Mouse (Mus musculus) erythroblast, embryonic 14.5 days (primary cell): ENCODE measurements at regions not wholly inside any gene's neighbourhood (a gene's known extent, or its start where the extent isn't known, plus 50 kb on each side); places are given as distances from the start of the nearest gene placed in this dataset.

Experiments used
- H3K27me3 ChIP-seq: 2 replicates; pipeline ENCODE4 v1.6.1; 2012; ENCODE audit warnings: inconsistent platforms; ENCODE audit not compliant: control insufficient read depth
- H3K36me3 ChIP-seq: 2 replicates; pipeline ENCODE4 v1.6.1; 2012; ENCODE audit warnings: mild to moderate bottlenecking, inconsistent platforms; ENCODE audit not compliant: control insufficient read depth
- H3K4me1 ChIP-seq: 2 replicates; pipeline ENCODE4 v1.6.1; 2012; ENCODE audit warnings: inconsistent platforms; ENCODE audit not compliant: control insufficient read depth
- H3K4me3 ChIP-seq: replicated peaks from 2 replicates; pipeline ENCODE3; 2012; ENCODE audit warnings: moderate library complexity, mild to moderate bottlenecking, inconsistent platforms
- H3K9me3 ChIP-seq: 2 replicates; pipeline ENCODE4 v1.6.1; 2012; ENCODE audit warnings: low read length, inconsistent platforms, mixed read lengths; ENCODE audit not compliant: control insufficient read depth
- GATA1 ChIP-seq: IDR thresholded peaks from 2 replicates; pipeline ENCODE4 v1.6.1; 2012; ENCODE audit warnings: low read length, inconsistent platforms, mixed read lengths
- TAL1 ChIP-seq: IDR thresholded peaks from 3 replicates; pipeline ENCODE4 v1.6.1; 2012; ENCODE audit warnings: low read length, inconsistent platforms, mixed read lengths

DNA sequence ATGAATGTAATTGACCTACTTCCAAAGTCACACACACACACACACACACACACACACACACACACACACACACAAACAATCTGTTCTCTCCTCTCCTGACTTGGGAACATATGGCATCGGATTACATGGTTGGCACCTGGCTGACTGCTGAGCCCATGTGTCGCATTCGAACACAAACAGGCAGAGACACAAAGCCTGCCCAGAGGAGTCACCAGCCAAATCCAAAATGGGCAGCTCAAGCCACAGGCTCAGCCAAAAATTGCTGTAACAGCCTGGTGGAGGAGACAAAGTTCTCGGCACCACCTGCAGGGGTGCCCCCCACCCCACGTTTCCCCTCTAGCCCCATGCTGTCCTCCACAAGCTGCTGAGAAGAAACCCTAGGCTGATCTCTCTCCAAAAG lies 379.7 kb upstream of the Clint1 start:
- Histone ChIP-seq H3K36me3 (no peaks in the 10 kb centered on the region), H3K9me3 (no peaks in the 10 kb centered on the region), H3K4me3 (no peak overlapping the region), H3K4me1 (no peaks in the 10 kb centered on the region), H3K27me3 (no peaks in the 10 kb centered on the region)
- TF ChIP-seq GATA1 (no peak), TAL1 (no peak)

DNA sequence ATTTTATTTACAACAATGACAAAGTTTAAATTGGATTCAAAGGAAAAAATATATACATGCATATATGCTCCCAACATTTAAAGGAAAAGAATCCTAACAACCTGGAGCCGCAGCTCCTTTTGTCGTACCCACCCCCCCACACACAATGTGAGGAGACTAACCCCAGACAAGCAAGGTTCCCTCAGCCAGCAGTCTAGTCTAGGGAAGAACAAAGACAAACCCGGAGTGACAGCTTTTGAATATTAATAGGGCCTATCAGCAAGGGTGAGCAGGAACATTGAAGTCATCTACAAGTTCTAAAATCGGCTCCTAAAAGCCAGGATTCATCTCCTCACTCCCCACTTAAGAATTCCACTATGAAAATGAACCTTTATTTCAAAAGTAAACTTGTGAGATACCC lies 374.9 kb upstream of the Clint1 start:
- Histone ChIP-seq H3K4me3 (no peak overlapping the region), H3K36me3 (no peaks in the 10 kb centered on the region), H3K27me3 (no peaks in the 10 kb centered on the region), H3K9me3 (no peaks in the 10 kb centered on the region), H3K4me1 (no peaks in the 10 kb centered on the region)
- no peak for TF ChIP-seq TAL1
- TF ChIP-seq GATA1: no peak

DNA sequence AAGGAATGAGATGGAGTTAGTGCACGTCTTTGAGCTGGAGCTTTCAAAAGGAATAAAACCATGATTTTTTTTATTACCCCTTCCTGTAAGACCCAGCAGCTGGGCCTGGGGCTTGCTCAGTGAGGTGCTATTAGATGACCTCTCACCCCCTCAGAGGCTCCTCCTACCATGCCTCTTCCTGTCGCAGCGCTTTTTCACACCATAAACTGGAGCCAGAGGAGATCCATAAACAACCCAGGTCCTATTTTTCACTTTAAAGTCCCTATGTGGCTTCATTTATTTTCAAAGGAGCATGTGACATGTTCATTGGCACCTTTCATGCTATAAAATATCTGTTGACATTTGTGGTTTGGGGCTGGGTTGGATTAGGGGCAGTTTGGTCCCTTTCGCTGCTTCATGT lies 365.9 kb upstream of the Clint1 start:
- Histone ChIP-seq H3K4me3 (no peak overlapping the region), H3K27me3 (no peaks in the 10 kb centered on the region), H3K36me3 (no peaks in the 10 kb centered on the region), H3K4me1 (no peaks in the 10 kb centered on the region), H3K9me3 (no peaks in the 10 kb centered on the region)
- TF ChIP-seq TAL1 (no peak), GATA1 (no peak)

DNA sequence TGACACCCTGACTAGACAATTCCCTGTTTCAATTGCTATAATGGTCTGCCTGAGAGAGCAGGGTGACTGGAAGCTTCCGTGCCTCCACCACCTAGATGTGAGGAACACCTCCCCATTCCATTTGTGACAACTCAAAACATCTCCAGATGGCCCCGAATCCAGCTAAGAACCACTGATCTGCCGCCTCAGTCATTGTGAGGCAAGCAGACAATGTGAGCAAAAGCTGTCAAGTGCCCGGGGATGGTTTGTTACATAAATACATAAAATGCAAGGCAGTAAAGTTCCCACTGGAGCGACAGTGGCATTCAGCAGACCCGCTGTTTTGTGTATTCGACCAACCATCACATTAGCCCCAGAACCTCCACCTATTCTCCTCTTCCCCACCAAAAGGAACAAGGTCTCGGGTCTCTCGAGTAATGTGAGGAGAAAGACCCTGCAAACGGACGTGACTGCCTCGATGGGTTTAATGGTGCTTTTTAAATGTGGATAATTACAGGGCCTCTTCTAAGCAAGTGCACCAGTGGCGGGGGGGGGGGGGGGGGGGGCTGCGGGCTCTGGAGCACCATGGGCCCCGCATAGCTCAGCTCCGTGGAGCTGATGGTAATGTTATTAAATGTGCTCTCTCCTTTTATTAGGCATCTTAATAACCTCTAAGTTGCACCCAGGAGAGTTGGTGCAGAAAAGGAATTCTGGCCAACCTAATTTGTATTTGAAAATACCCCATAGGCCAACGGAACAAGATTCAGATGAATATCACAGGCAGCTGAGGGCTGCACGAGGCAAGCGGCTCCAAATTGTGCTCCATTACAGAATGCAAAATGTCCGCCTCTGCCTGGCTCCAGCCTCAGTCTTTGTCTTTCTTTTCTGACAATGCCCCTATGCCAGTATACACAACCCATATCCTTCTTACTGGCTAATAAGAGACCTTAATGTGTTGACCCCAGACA lies 360.6 kb upstream of the Clint1 start:
- no peaks in the 10 kb centered on the region for H3K36me3 ChIP-seq
- H3K4me3 ChIP-seq: no peak overlapping the region
- no peaks in the 10 kb centered on the region for H3K27me3 ChIP-seq
- TF ChIP-seq TAL1: no peak
- TF ChIP-seq GATA1: no peak
- no peaks in the 10 kb centered on the region for H3K9me3 ChIP-seq
- no peaks in the 10 kb centered on the region for H3K4me1 ChIP-seq

DNA sequence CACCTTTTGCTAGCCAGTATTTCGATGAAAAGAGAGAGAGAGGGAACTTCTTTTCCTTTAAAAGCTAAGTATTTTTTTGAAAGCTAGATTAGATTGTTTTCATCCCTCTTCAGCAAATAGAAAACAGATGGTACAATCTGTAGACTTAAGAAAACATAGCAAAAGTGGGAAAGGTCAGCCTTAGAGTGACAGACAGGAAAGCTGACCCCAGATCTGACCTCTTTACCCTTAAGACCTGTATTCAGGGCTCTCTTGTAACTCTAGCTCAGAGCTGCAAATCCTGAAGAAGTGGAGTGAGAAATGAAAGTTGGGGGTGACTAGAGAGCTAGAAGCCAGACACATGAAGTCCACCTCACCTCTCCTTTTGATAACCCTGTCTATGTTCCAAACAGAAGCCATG lies 356.6 kb upstream of the Clint1 start:
- H3K36me3 ChIP-seq: no peaks in the 10 kb centered on the region
- TF ChIP-seq GATA1 (no peak), TAL1 (no peak)
- no peaks in the 10 kb centered on the region for H3K27me3 ChIP-seq
- H3K9me3 ChIP-seq: no peaks in the 10 kb centered on the region
- no peaks in the 10 kb centered on the region for H3K4me1 ChIP-seq
- H3K4me3 ChIP-seq: no peak overlapping the region

GRCm38 (mm10) chr11:45508566-45508965 lies 343.3 kb upstream of the Clint1 start:
- H3K4me3 ChIP-seq: no peak overlapping the region
- H3K36me3 ChIP-seq: no peaks in the 10 kb centered on the region
- no peaks in the 10 kb centered on the region for H3K27me3 ChIP-seq
- TF ChIP-seq TAL1: no peak
- TF ChIP-seq GATA1: no peak
- H3K4me1 ChIP-seq: no peaks in the 10 kb centered on the region
- no peaks in the 10 kb centered on the region for H3K9me3 ChIP-seq

GRCm38 (mm10) chr11:45509278-45509677 lies 342.6 kb upstream of the Clint1 start:
- Histone ChIP-seq H3K4me3 (no peak overlapping the region), H3K27me3 (no peaks in the 10 kb centered on the region), H3K9me3 (no peaks in the 10 kb centered on the region), H3K36me3 (no peaks in the 10 kb centered on the region), H3K4me1 (no peaks in the 10 kb centered on the region)
- TF ChIP-seq TAL1: no peak
- TF ChIP-seq GATA1: no peak

GRCm38 (mm10) chr11:45514415-45515271 lies 337.2 kb upstream of the Clint1 start:
- Histone ChIP-seq H3K27me3 (no peaks in the 10 kb centered on the region), H3K9me3 (no peaks in the 10 kb centered on the region), H3K36me3 (no peaks in the 10 kb centered on the region), H3K4me3 (no peak overlapping the region), H3K4me1 (no peaks in the 10 kb centered on the region)
- TF ChIP-seq GATA1 (no peak), TAL1 (no peak)

DNA sequence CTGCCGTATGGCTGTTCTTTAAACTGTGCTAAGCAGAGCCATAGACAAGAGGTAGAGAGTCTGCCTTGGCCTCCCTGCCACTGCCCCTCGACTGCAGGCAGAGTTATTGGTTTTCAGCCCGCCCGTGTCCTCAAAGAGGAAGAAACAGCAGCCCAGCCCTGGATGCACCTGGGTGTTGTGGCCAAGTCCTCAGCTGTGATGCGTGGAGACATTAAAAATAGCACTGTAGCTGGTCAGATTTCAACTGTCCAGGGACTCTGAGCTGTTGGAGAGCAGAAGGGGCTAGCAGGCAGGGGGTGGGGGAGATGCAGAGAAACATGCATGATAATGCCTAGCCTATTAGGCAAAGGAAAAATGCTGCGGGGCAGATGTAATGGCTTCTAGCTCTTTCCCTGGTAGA lies 327.1 kb upstream of the Clint1 start:
- no peaks in the 10 kb centered on the region for H3K27me3 ChIP-seq
- H3K9me3 ChIP-seq: no peaks in the 10 kb centered on the region
- H3K4me3 ChIP-seq: no peak overlapping the region
- no peaks in the 10 kb centered on the region for H3K36me3 ChIP-seq
- H3K4me1 ChIP-seq: no peaks in the 10 kb centered on the region
- TF ChIP-seq GATA1 (no peak), TAL1 (no peak)
